Mouse (Mus musculus) thymus, adult 2 months (tissue): ENCODE results near the gene Fbxw7. TPM values are rescaled to one million over a fixed set of nuclear protein-coding genes. Genes with fewer than 3 reads are reported as not detected.

Experiments used
- DNase-seq: peaks from one replicate; pipeline ENCODE4 v3.0.0; 2021
- H3K27ac ChIP-seq: fragments of 200-500 bp; 2 replicates; pipeline ENCODE4 v1.5.1; 2012; ENCODE audit warnings: low read length, control low read depth; ENCODE audit not compliant: control insufficient read depth, insufficient read depth
- H3K27me3 ChIP-seq: fragments of 200-500 bp; 2 replicates; pipeline ENCODE4 v1.6.1; 2012; ENCODE audit warnings: mild to moderate bottlenecking, low read length, moderate library complexity, mixed read lengths; ENCODE audit not compliant: control insufficient read depth, insufficient read depth
- H3K36me3 ChIP-seq: fragments of 200-500 bp; 2 replicates; pipeline ENCODE4 v1.6.1; 2012; ENCODE audit warnings: mild to moderate bottlenecking, low read length, moderate library complexity; ENCODE audit not compliant: control insufficient read depth, insufficient read depth
- H3K4me1 ChIP-seq: fragments of 200-500 bp; replicated peaks from 2 replicates; pipeline ENCODE4 v1.6.1; 2012; ENCODE audit warnings: low read length; ENCODE audit not compliant: control insufficient read depth, insufficient read depth
- H3K4me3 ChIP-seq: fragments of 200-500 bp; 2 replicates; pipeline ENCODE4 v1.5.1; 2012; ENCODE audit warnings: mild to moderate bottlenecking, low read length, control low read depth, moderate library complexity; ENCODE audit not compliant: control insufficient read depth, insufficient read depth
- CTCF ChIP-seq: fragments of 200-500 bp; IDR thresholded peaks from 2 replicates; pipeline ENCODE4 v1.5.1; 2012; ENCODE audit warnings: mild to moderate bottlenecking, control low read depth, low read length, moderate library complexity, borderline replicate concordance; ENCODE audit not compliant: control insufficient read depth, poor library complexity, insufficient read depth; ENCODE audit errors: extremely low read depth
- POLR2A ChIP-seq: fragments of 200-500 bp; IDR thresholded peaks from 2 replicates; pipeline ENCODE4 v1.6.1; 2012; ENCODE audit warnings: mild to moderate bottlenecking, low read length, control low read depth, moderate library complexity; ENCODE audit not compliant: control insufficient read depth, poor library complexity, insufficient read depth; ENCODE audit errors: extremely low read depth
- WGBS: fragments of 180-500 bp; shearing (Covaris S2); methylation state at CpG from one replicate; pipeline ENCODE4 v1.1.7; 2018; 5-methylcytosine and 5-hydroxymethylcytosine counted together
- polyA plus RNA-seq: library from polyadenylated mRNA; depleted of rRNA; stranded (reverse); fragments of >200 nt; gene quantifications from 2 replicates; pipeline ENCODE4 v1.2.3, GENCODE M21; 2012

Fbxw7 gene
- polyA plus RNA-seq, 1 experiment: 8.3 TPM

- no peak overlapping the region for H3K27ac ChIP-seq
- TF ChIP-seq CTCF (no peak), POLR2A (no peak)
- no peaks in the 10 kb centered on the region for H3K36me3 ChIP-seq
- DNase-seq: no peak
- no peak overlapping the region for H3K4me3 ChIP-seq
- H3K4me1 ChIP-seq: peaks cover 19% of the 10 kb centered on the region
- no peaks in the 10 kb centered on the region for H3K27me3 ChIP-seq
These were observed 4.3 kb upstream of the Fbxw7 start for GRCm38 (mm10) chr3:84810803-84811202.

- Histone ChIP-seq H3K4me1 (peaks cover 6% of the 10 kb centered on the region), H3K36me3 (no peaks in the 10 kb centered on the region), H3K27ac (peak overlapping the region; percentile 85), H3K27me3 (no peaks in the 10 kb centered on the region), H3K4me3 (peak overlapping the region; percentile 68)
- under 1% methylated on average over 29 of the region's 29 CpGs for WGBS
- DNase-seq: no peak
- TF ChIP-seq CTCF (no peak), POLR2A (no peak)
These were observed 1.5 kb upstream of the Fbxw7 start for GRCm38 (mm10) chr3:84813436-84814156.

GRCm38 (mm10) chr3:84814157-84814761 lies 809 bp upstream of the Fbxw7 start:
- no peaks in the 10 kb centered on the region for H3K36me3 ChIP-seq
- H3K27me3 ChIP-seq: no peaks in the 10 kb centered on the region
- peak; percentile 100 for DNase-seq
- H3K27ac ChIP-seq: peak overlapping the region; percentile 85
- peak overlapping the region; percentile 79 for H3K4me3 ChIP-seq
- H3K4me1 ChIP-seq: peaks cover 6% of the 10 kb centered on the region
- under 1% methylated on average over 60 of the region's 60 CpGs for WGBS
- TF ChIP-seq POLR2A (peak; percentile 59; the same call in 1 of the 2 replicates), CTCF (no peak)

- Histone ChIP-seq H3K27ac (peak overlapping the region; percentile 63; the same call in 1 of the 2 replicates), H3K36me3 (no peaks in the 10 kb centered on the region), H3K27me3 (no peaks in the 10 kb centered on the region), H3K4me3 (peak overlapping the region; percentile 79), H3K4me1 (peaks cover 6% of the 10 kb centered on the region)
- TF ChIP-seq CTCF (peak; percentile 48; the same call in 1 of the 2 replicates), POLR2A (peak; percentile 45; the same call in 1 of the 2 replicates)
- WGBS: under 1% methylated on average over 29 of the region's 29 CpGs
- peak; percentile 74 for DNase-seq
These were observed 393 bp downstream of the Fbxw7 start for GRCm38 (mm10) chr3:84815461-84815860.

- H3K4me1 ChIP-seq: peaks cover 6% of the 10 kb centered on the region
- TF ChIP-seq POLR2A (no peak), CTCF (no peak)
- H3K27me3 ChIP-seq: no peaks in the 10 kb centered on the region
- H3K27ac ChIP-seq: no peak overlapping the region
- no peak for DNase-seq
- H3K36me3 ChIP-seq: peaks cover 5% of the 10 kb centered on the region; the same call in 1 of the 2 replicates
- WGBS: 41% methylated on average over 1 of the region's 1 CpGs
- H3K4me3 ChIP-seq: no peak overlapping the region
These were observed 1.9 kb downstream of the Fbxw7 start for GRCm38 (mm10) chr3:84816951-84817350.

GRCm38 (mm10) chr3:84820654-84821201 lies 5.7 kb downstream of the Fbxw7 start:
- H3K27me3 ChIP-seq: no peaks in the 10 kb centered on the region
- 91% methylated on average over 2 of the region's 2 CpGs for WGBS
- H3K4me1 ChIP-seq: no peaks in the 10 kb centered on the region
- no peak overlapping the region for H3K27ac ChIP-seq
- H3K4me3 ChIP-seq: no peak overlapping the region
- peaks cover 11% of the 10 kb centered on the region for H3K36me3 ChIP-seq
- no peak for TF ChIP-seq CTCF
- TF ChIP-seq POLR2A: no peak
- DNase-seq: no peak
